Mouse (Mus musculus) ES-E14 (cell line): Measurements from ENCODE around the gene Ephb1.

Experiments used
- HCFC1 ChIP-seq: IDR thresholded peaks from 2 replicates; pipeline ENCODE4 v1.6.1; 2012; ENCODE audit warnings: low read length, inconsistent platforms, borderline replicate concordance; ENCODE audit not compliant: insufficient read depth
- MAFK ChIP-seq: IDR thresholded peaks from 2 replicates; pipeline ENCODE4 v1.6.1; 2014; ENCODE audit warnings: mild to moderate bottlenecking, low read depth, low read length, inconsistent platforms; ENCODE audit not compliant: insufficient read depth
- ZNF384 ChIP-seq: IDR thresholded peaks from 2 replicates; pipeline ENCODE4 v1.6.1; 2012; ENCODE audit warnings: low read depth, low read length, inconsistent platforms

DNA sequence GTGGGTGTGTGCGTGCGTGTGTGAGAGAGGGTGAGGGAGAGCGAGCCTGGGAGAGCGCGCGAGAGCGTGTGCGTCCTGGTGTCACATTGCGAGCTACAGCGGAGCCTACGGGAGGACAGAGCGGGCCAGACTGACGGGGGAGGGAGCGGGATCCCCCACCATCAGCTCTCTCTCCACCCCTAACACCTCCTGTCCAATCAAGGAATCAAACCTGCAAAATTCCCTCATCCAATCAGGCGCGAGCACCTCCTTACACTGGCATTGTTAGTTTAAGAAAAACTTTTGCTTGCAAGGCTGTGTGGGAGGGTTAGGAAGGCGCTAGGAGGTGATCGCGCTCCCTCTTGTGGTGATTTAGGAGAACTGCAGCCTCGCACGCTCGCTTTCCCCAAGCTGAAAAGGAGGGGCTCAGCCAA is at the start of gene Ephb1:
- no peak for TF ChIP-seq MAFK
- no peak for TF ChIP-seq ZNF384
- TF ChIP-seq HCFC1: no peak; the same call in 1 of the 2 replicates
